Mouse (Mus musculus) kidney, embryonic 14.5 days (tissue): Measurements from ENCODE around the gene Orai1. TPM values are rescaled to one million over a fixed set of nuclear protein-coding genes. Genes with fewer than 3 reads are reported as not detected.
"Not testable (repeated sequence)": the region's sequence is repeated elsewhere in the genome, so short reads cannot be mapped to it uniquely, and the experiment has no call there.

ENCODE experiments used
- ATAC-seq: fragments of 200-750 bp; cut with Nextera tagmentation; 2 replicates; pipeline ENCODE4 v1.8.0; 2017; ENCODE audit warnings: moderate number of reproducible peaks, mild to moderate bottlenecking, moderate TSS enrichment, moderate library complexity; ENCODE audit not compliant: low FRiP score, low TSS enrichment
- H3K27ac ChIP-seq: fragments of 300-500 bp; sonication (generic); 2 replicates; pipeline ENCODE4 v1.5.1; 2014; ENCODE audit warnings: low read depth, mild to moderate bottlenecking, low read length, moderate library complexity, mixed read lengths
- H3K27me3 ChIP-seq: fragments of 300-500 bp; sonication (generic); 2 replicates; pipeline ENCODE4 v1.6.1; 2014; ENCODE audit warnings: mild to moderate bottlenecking, low read length; ENCODE audit not compliant: control insufficient read depth, insufficient read depth
- H3K36me3 ChIP-seq: fragments of 300-500 bp; sonication (generic); 2 replicates; pipeline ENCODE4 v1.6.1; 2014; ENCODE audit warnings: low read length, mixed read lengths; ENCODE audit not compliant: control insufficient read depth, insufficient read depth
- H3K4me1 ChIP-seq: fragments of 300-500 bp; sonication (generic); 2 replicates; pipeline ENCODE4 v1.6.1; 2014; ENCODE audit warnings: low read length, mixed read lengths; ENCODE audit not compliant: control insufficient read depth, insufficient read depth
- H3K4me2 ChIP-seq: fragments of 300-500 bp; sonication (generic); replicated peaks from 2 replicates; pipeline ENCODE4 v1.6.1; 2014; ENCODE audit warnings: low read depth, mild to moderate bottlenecking, low read length
- H3K4me3 ChIP-seq: fragments of 300-500 bp; sonication (generic); 2 replicates; pipeline ENCODE4 v1.5.1; 2014; ENCODE audit warnings: mild to moderate bottlenecking, low read length
- H3K9ac ChIP-seq: fragments of 300-500 bp; sonication (generic); 2 replicates; pipeline ENCODE4 v1.6.1; 2014; ENCODE audit warnings: low read depth, mild to moderate bottlenecking, low read length, moderate library complexity
- H3K9me3 ChIP-seq: fragments of 300-500 bp; sonication (generic); 2 replicates; pipeline ENCODE4 v1.6.1; 2016; ENCODE audit warnings: low read length; ENCODE audit not compliant: control insufficient read depth
- WGBS: fragments of 180-500 bp; shearing (Covaris S2); extraction: QIAGEN DNeasy Blood & Tissue Kit; methylation state at CpG from one replicate; pipeline ENCODE4 v1.1.7; 2014; 5-methylcytosine and 5-hydroxymethylcytosine counted together
- polyA plus RNA-seq: library from polyadenylated mRNA; unstranded; fragments of >200 nt; fragmentation: Nextera tagmentation; extraction: Ambion mirVana; gene quantifications from 2 replicates; pipeline ENCODE4 v1.2.1, GENCODE M21; 2014

Orai1 gene
- polyA plus RNA-seq = 21.5 and 23.2 TPM in 2 replicates

DNA sequence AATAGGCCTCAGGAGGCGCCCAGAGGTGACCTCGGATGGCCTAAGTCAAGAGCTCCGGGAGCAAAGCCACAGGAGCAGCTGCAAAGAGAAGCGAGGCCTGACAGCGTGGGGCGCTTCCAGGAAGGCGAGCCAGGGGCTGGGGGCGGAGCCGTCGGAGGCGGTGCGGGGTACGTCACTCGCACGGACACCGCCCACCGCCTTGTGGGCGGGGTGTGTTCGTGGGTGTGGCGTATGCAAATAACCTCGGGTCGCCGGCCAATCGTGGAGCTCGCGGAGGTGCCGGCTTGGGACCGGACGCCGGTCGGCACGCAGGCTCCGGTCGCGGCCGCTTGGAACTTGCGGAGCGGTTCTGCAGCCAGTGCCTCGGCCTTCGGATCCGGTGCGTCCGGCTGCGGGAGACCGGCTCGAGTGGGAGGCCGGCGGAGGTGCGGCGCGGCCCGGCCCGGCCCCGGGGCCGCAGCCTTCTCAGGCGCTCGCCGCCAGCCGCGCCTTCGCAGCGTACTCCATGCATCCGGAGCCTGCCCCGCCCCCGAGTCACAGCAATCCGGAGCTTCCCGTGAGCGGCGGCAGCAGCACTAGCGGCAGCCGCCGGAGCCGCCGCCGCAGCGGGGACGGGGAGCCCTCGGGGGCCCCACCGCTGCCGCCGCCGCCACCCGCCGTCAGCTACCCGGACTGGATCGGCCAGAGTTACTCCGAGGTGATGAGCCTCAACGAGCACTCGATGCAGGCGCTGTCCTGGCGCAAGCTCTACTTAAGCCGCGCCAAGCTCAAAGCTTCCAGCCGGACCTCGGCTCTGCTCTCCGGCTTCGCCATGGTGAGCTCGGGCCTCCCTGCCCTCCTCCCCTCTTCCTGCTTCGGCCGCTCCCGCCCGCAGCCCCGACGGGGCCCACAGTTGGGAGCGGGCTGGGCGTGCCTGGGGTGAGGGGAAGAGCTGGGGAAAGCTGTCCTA lies at the start of gene Orai1:
TSS of gene Orai1 (plus strand) at position 322 of the 949 bp plus-strand sequence.
- peak within 1 kb of the TSS; percentile 81 for H3K9ac ChIP-seq
- no peaks in the 10 kb centered on the region for H3K9me3 ChIP-seq
- H3K4me1 ChIP-seq = peaks cover 26% of the 10 kb centered on the region
- under 1% methylated on average over 87 of the region's 106 CpGs for whole genome bisulfite sequencing
- no peaks in the 10 kb centered on the region for H3K27me3 ChIP-seq
- H3K4me2 ChIP-seq = peak within 1 kb of the TSS; percentile 62
- peak within 1 kb of the TSS; percentile 80 for H3K4me3 ChIP-seq
- H3K36me3 ChIP-seq = no peaks in the 10 kb centered on the region
- peak; percentile 93 for ATAC-seq
- H3K27ac ChIP-seq = peak within 1 kb of the TSS; percentile 95

GRCm38 (mm10) chr5:122965427-122965826 lies 49.4 kb upstream of the Orai1 start:
- no peak overlapping the region for H3K27ac ChIP-seq
- ATAC-seq = no peak
- H3K9ac ChIP-seq = no peak overlapping the region
- H3K4me2 ChIP-seq = no peak overlapping the region
- no peaks in the 10 kb centered on the region for H3K27me3 ChIP-seq
- no peaks in the 10 kb centered on the region for H3K9me3 ChIP-seq
- no peak overlapping the region for H3K4me3 ChIP-seq
- 93% methylated on average over 11 of the region's 11 CpGs for WGBS
- no peaks in the 10 kb centered on the region for H3K4me1 ChIP-seq
- H3K36me3 ChIP-seq = peaks cover 9% of the 10 kb centered on the region; the same call in 1 of the 2 replicates

- Histone ChIP-seq H3K4me3 (no peak overlapping the region), H3K27me3 (no peaks in the 10 kb centered on the region), H3K9ac (no peak overlapping the region), H3K4me1 (no peaks in the 10 kb centered on the region), H3K9me3 (no peaks in the 10 kb centered on the region), H3K4me2 (no peak overlapping the region), H3K27ac (no peak overlapping the region), H3K36me3 (no peaks in the 10 kb centered on the region)
- 30% methylated on average over 4 of the region's 4 CpGs for WGBS
- peak; percentile 52; the same call in 1 of the 2 replicates for ATAC-seq
These were observed 46.6 kb upstream of the Orai1 start for GRCm38 (mm10) chr5:122968322-122968721.

DNA sequence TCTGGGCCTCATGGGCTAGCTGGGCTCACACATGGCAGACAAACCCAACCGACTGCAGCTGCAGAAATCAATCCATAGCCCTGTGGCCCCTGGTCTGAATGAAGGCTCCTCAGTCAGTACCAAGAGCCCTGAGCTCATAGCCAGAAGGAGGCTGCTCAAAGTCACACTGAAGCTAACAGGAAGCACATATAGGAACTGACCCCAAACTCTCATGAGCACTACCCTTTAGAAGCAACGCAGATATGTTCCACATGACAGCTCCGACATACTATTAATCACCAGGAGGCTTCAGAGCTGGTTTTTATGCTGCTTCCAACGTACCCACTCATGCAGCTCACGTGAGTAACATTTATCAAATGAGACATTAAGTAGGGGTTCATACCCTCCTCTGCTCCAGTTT lies 44.8 kb upstream of the Orai1 start:
- H3K4me2 ChIP-seq = no peak overlapping the region
- no peak overlapping the region for H3K9ac ChIP-seq
- no peaks in the 10 kb centered on the region for H3K36me3 ChIP-seq
- H3K27me3 ChIP-seq = no peaks in the 10 kb centered on the region
- H3K27ac ChIP-seq = no peak overlapping the region
- no peak overlapping the region for H3K4me3 ChIP-seq
- 42% methylated on average over 5 of the region's 5 CpGs for WGBS
- H3K9me3 ChIP-seq = no peaks in the 10 kb centered on the region
- no peak for ATAC-seq
- H3K4me1 ChIP-seq = no peaks in the 10 kb centered on the region

- no peak overlapping the region for H3K4me2 ChIP-seq
- H3K4me1 ChIP-seq = no peaks in the 10 kb centered on the region
- 90% methylated on average over 4 of the region's 4 CpGs for WGBS
- ATAC-seq = no peak
- H3K27me3 ChIP-seq = no peaks in the 10 kb centered on the region
- no peak overlapping the region for H3K9ac ChIP-seq
- H3K36me3 ChIP-seq = no peaks in the 10 kb centered on the region
- no peaks in the 10 kb centered on the region for H3K9me3 ChIP-seq
- H3K27ac ChIP-seq = no peak overlapping the region
- H3K4me3 ChIP-seq = no peak overlapping the region
These were observed 43.4 kb upstream of the Orai1 start for GRCm38 (mm10) chr5:122971438-122971837.

DNA sequence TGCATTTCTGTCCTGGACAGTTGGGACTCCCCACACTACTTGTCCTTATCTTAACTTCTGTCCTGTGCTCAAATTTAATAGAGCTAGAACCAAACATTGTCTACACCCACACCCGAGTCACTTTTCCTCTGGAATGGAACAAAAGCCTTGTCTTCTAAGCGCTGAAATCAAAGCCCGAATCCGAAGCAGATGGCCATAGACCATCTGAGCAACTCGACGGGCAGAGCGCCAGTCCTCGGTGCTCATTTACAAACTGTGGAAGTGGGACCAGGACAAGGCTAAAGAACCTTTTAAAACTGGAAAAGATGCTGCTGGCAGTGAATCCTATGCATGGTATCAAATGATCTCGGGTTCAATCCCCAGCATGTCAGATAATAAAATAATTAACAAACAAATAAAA lies 42.8 kb upstream of the Orai1 start:
- WGBS = 87% methylated on average over 9 of the region's 9 CpGs

DNA sequence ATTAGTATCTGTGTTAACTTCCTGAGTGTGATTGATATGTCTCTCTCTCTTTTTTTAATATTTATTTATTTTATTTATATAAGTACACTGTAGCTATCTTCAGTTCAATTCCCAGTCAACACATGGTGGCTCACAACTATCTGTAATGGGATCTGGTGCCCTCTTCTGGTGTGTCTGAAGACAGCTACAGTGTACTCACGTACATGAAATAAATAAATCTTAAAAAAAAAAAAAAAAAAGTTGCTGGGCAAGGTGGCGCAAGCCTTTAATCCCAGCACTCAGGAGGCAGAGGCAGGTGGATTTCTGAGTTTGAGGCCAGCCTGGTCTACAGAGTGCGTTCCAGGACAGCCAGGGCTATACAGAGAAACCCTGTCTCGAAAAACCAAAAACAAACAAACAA lies 40.2 kb upstream of the Orai1 start:
- not testable (repeated sequence) for H3K36me3 ChIP-seq, H3K27me3 ChIP-seq, ATAC-seq, H3K9ac ChIP-seq, H3K4me3 ChIP-seq, H3K27ac ChIP-seq, H3K9me3 ChIP-seq, H3K4me2 ChIP-seq, H3K4me1 ChIP-seq
- WGBS = 94% methylated on average over 4 of the region's 4 CpGs

More for the DNA sequence above, 42.8 kb upstream of the Orai1 start:
- H3K4me3 ChIP-seq = no peak overlapping the region
- H3K9ac ChIP-seq = no peak overlapping the region
- 0 out of 2 replicates have a peak, but pooled peaks cover 4% of the 10 kb centered on the region for H3K36me3 ChIP-seq
- no peak overlapping the region for H3K4me2 ChIP-seq
- no peaks in the 10 kb centered on the region for H3K9me3 ChIP-seq
- no peaks in the 10 kb centered on the region for H3K4me1 ChIP-seq
- no peak for ATAC-seq
- no peak overlapping the region for H3K27ac ChIP-seq
- no peaks in the 10 kb centered on the region for H3K27me3 ChIP-seq

DNA sequence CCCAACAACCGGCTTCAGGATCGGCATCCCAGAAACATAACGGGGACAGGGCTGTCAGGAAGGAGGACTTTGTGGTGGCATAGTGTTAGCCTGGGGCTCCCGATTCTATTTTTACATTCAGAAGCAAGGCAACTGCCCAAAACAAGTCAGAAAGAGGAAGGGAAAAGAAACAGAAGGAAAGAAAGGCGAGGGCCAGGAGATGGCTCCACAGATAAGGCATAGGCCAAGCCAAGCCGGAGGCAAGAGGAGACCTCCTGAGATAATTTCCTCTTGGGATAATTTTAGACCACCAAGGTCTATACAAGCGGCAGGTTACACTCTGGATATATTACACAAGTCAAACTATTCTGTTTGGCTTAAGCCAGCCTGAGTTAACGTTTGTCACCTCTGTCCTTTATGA lies 35.9 kb upstream of the Orai1 start:
- Histone ChIP-seq H3K4me1 (no peaks in the 10 kb centered on the region), H3K27ac (no peak overlapping the region), H3K27me3 (no peaks in the 10 kb centered on the region), H3K36me3 (0 out of 2 replicates have a peak, but pooled peaks cover 9% of the 10 kb centered on the region), H3K4me2 (no peak overlapping the region), H3K9ac (no peak overlapping the region), H3K4me3 (no peak overlapping the region), H3K9me3 (no peaks in the 10 kb centered on the region)
- 74% methylated on average over 8 of the region's 8 CpGs for WGBS
- no peak for ATAC-seq

- Histone ChIP-seq H3K36me3 (0 out of 2 replicates have a peak, but pooled peaks cover 2% of the 10 kb centered on the region), H3K4me1 (peaks cover 31% of the 10 kb centered on the region), H3K9me3 (no peaks in the 10 kb centered on the region), H3K4me3 (no peak overlapping the region), H3K4me2 (no peak overlapping the region), H3K9ac (no peak overlapping the region), H3K27me3 (no peaks in the 10 kb centered on the region), H3K27ac (no peak overlapping the region)
- 85% methylated on average over 5 of the region's 5 CpGs for WGBS
- no peak for ATAC-seq
These were observed 30.4 kb upstream of the Orai1 start for GRCm38 (mm10) chr5:122984483-122984882.
